Mouse (Mus musculus): ENCODE data around the gene Gm9887. TPM values are rescaled to one million over a fixed set of nuclear protein-coding genes. Genes with fewer than 3 reads are reported as not detected.
"Not testable (repeated sequence)": the region's sequence is repeated elsewhere in the genome, so short reads cannot be mapped to it uniquely, and the experiment has no call there.

Gene Gm9887
- polyA plus RNA-seq, 1 experiment from 2014 or later: 1.6 TPM

GRCm38 (mm10) chr12:69384606-69385005 is 12.3 kb upstream of the Gm9887 start:
- H3K4me3 ChIP-seq: no peak overlapping the region
- WGBS: 84% methylated on average over 5 of the region's 5 CpGs
- no peaks in the 10 kb centered on the region for H3K9me3 ChIP-seq
- H3K9ac ChIP-seq: no peak overlapping the region
- H3K4me2 ChIP-seq: no peak overlapping the region
- H3K27me3 ChIP-seq: no peaks in the 10 kb centered on the region
- H3K27ac ChIP-seq: no peak overlapping the region
- no peaks in the 10 kb centered on the region for H3K4me1 ChIP-seq
- ATAC-seq (ENCODE audit: insufficient number of reproducible peaks, insufficient read depth, low FRiP score, low TSS enrichment, low read depth): no peak
- H3K36me3 ChIP-seq: no peaks in the 10 kb centered on the region; the same call in 1 of the 2 replicates

DNA sequence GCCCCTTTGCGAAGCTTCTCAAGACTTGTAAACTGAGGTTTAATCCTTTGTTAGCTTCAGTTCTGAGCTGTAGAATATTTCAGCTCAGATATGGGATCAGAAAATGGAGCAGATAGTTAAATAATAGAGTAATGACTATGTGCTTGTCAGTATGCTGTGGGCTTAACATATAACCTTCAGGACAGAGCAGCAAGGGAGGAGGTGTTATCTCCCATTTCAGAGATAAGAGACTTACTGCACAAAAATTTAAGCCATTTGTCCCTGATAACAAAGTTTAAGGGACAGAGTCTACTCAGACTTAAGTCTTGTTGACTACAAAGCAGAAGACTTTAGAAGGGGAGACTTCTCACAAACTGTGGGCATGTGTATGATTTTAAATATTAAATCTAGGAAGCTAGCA is 10.6 kb upstream of the Gm9887 start:
- Histone ChIP-seq H3K4me3 (no peak overlapping the region), H3K27me3 (no peaks in the 10 kb centered on the region), H3K36me3 (peaks cover 3% of the 10 kb centered on the region; the same call in 1 of the 2 replicates), H3K9me3 (no peaks in the 10 kb centered on the region), H3K27ac (no peak overlapping the region), H3K4me1 (no peaks in the 10 kb centered on the region), H3K4me2 (no peak overlapping the region), H3K9ac (no peak overlapping the region)
- WGBS: 90% methylated on average over 1 of the region's 1 CpGs
- ATAC-seq (ENCODE audit: insufficient number of reproducible peaks, insufficient read depth, low FRiP score, low TSS enrichment, low read depth): no peak

DNA sequence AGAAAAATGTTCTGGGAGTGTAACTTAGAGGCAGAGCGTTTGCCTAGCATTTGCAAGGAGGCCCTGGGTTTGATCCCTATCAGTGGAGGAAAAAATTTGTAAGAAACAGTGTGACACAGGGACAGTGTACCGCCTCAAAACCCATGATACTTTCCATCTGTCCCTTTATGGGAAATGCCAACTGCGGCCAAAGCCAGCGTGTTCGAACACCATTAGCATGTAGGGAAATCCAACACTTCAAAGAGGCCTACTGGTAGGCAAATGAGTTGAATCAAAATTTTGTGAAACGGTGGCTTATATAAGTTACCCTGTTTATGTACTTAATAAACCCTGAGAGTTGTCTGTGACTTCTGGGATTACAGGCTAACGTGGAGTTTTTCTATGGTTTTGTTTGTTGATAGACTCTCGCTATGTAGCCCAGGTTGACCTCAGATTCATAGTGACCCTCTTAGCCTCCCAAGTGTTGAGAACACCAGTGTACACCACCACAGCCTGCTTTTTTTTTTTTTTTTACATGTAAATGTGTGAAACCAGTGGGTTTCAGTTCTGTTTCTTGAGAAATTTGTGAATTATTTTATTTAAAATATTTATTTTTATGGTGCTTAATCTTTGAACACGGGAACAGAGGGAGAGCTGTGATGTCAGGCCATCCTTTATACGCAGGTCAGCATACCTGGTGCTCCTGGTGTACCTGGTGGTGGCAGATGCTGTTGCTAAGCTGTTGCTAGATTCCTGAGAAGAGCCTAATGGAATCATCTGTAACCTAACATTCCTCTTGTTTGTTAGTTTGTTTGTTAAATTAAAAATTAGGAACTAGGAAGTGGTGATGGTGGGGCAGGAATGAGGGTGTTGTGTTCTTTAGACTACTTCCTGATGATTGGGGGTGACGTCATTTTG is 6.5 kb upstream of the Gm9887 start:
- WGBS: 86% methylated on average over 11 of the region's 11 CpGs

GRCm38 (mm10) chr12:69377636-69378035 is 5.4 kb upstream of the Gm9887 start:
- WGBS: 95% methylated on average over 6 of the region's 6 CpGs
- H3K9ac ChIP-seq, H3K27me3 ChIP-seq: not testable (repeated sequence)

More for the DNA sequence above, 6.5 kb upstream of the Gm9887 start:
- Histone ChIP-seq H3K9me3 (no peaks in the 10 kb centered on the region), H3K4me3 (no peak overlapping the region), H3K27ac (no peak overlapping the region), H3K4me1 (peaks cover 12% of the 10 kb centered on the region), H3K4me2 (no peak overlapping the region), H3K9ac (no peak overlapping the region), H3K36me3 (peaks cover 3% of the 10 kb centered on the region; the same call in 1 of the 2 replicates), H3K27me3 (no peaks in the 10 kb centered on the region)
- no peak for ATAC-seq (ENCODE audit: insufficient number of reproducible peaks, insufficient read depth, low FRiP score, low TSS enrichment, low read depth)

GRCm38 (mm10) chr12:69377188-69377587 is 4.9 kb upstream of the Gm9887 start:
- Histone ChIP-seq H3K27me3 (no peaks in the 10 kb centered on the region), H3K4me2 (no peak overlapping the region), H3K9ac (no peak overlapping the region), H3K27ac (no peak overlapping the region), H3K36me3 (peaks cover 3% of the 10 kb centered on the region; the same call in 1 of the 2 replicates), H3K4me3 (no peak overlapping the region), H3K4me1 (peaks cover 19% of the 10 kb centered on the region), H3K9me3 (no peaks in the 10 kb centered on the region)
- ATAC-seq (ENCODE audit: insufficient number of reproducible peaks, insufficient read depth, low FRiP score, low TSS enrichment, low read depth): no peak
- WGBS: 80% methylated on average over 1 of the region's 1 CpGs

More at GRCm38 (mm10) chr12:69377636-69378035, 5.4 kb upstream of the Gm9887 start:
- not testable (repeated sequence) for H3K9me3 ChIP-seq; H3K27ac ChIP-seq; H3K4me2 ChIP-seq; H3K36me3 ChIP-seq; ATAC-seq (ENCODE audit: insufficient number of reproducible peaks, insufficient read depth, low FRiP score, low TSS enrichment, low read depth); H3K4me3 ChIP-seq
- H3K4me1 ChIP-seq: peaks cover 19% of the 10 kb centered on the region

GRCm38 (mm10) chr12:69376132-69376531 is 3.9 kb upstream of the Gm9887 start:
- no peak overlapping the region for H3K27ac ChIP-seq
- no peaks in the 10 kb centered on the region for H3K9me3 ChIP-seq
- no peak overlapping the region for H3K9ac ChIP-seq
- peak overlapping the region; percentile 26; the same call in 1 of the 2 replicates for H3K4me2 ChIP-seq
- peaks cover 3% of the 10 kb centered on the region; the same call in 1 of the 2 replicates for H3K36me3 ChIP-seq
- no peaks in the 10 kb centered on the region for H3K27me3 ChIP-seq
- 89% methylated on average over 2 of the region's 2 CpGs for WGBS
- H3K4me3 ChIP-seq: no peak overlapping the region
- ATAC-seq (ENCODE audit: insufficient number of reproducible peaks, insufficient read depth, low FRiP score, low TSS enrichment, low read depth): no peak
- H3K4me1 ChIP-seq: peaks cover 19% of the 10 kb centered on the region

DNA sequence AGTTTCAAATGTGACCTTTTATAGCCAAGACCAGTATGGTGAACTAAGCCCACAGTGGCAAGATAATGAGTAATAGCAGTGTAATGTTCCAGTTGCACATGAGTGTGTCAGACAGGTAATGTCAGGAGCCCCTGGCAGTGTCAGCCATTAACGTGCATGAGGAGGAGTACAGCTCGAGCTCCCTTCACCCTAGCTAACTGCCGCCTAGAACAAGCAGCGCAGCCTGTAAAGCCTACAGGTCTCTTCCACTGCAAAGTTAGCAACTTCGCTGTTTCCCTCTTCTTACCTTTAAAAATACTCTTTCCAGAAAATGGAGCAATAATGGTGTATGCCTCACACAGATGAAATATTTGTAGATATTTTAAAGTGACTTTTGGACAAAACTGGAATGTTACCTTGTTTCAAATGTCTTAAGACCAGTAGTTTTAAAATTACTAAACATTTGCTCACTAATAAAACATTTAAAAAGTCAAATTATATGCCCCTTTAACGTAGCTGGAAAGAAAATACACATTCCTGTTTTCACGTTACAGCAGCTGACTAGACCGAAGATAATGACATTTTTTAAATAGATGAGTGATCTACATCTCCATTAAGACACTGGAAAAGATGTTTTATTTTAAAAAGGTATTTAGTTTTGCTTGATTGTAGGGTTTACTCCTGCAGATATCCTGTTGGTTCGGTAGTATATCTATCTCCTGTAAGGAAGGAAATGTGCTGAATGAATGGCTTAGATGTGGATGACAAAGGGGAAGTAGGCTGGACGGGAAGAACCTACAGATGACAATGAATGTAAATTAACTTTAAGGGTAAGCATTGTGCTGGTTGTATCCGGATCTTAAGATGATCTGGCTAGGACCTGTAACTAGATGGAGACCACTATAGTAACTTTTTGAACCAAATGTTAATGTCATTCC is 1.9 kb upstream of the Gm9887 start:
- ATAC-seq (ENCODE audit: insufficient number of reproducible peaks, insufficient read depth, low FRiP score, low TSS enrichment, low read depth): no peak
- H3K9ac ChIP-seq: peak overlapping the region; percentile 97
- no peak overlapping the region for H3K27ac ChIP-seq
- WGBS: 46% methylated on average over 11 of the region's 11 CpGs
- H3K9me3 ChIP-seq: no peaks in the 10 kb centered on the region
- H3K4me3 ChIP-seq: peak overlapping the region; percentile 100
- H3K4me1 ChIP-seq: peaks cover 22% of the 10 kb centered on the region
- H3K27me3 ChIP-seq: no peaks in the 10 kb centered on the region
- H3K4me2 ChIP-seq: peak overlapping the region; percentile 87
- 0 out of 2 replicates have a peak, but pooled peaks cover 3% of the 10 kb centered on the region for H3K36me3 ChIP-seq

DNA sequence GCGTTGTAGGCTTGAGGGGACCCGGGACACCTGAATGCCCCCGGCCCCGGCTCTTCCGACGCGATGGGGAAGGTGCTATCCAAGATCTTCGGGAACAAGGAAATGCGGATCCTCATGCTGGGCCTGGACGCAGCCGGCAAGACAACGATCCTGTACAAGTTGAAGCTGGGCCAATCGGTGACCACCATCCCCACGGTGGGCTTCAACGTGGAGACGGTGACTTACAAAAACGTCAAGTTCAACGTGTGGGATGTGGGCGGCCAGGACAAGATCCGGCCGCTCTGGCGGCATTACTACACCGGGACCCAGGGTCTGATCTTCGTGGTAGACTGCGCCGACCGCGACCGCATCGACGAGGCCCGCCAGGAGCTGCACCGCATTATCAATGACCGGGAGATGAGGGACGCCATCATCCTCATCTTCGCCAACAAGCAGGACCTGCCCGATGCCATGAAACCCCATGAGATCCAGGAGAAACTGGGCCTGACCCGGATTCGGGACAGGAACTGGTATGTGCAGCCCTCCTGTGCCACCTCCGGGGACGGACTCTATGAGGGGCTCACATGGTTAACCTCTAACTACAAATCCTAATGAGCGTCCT is 573 bp upstream of the Gm9887 start:
- no peaks in the 10 kb centered on the region for H3K27me3 ChIP-seq
- under 1% methylated on average over 42 of the region's 42 CpGs for WGBS
- peak overlapping the region; percentile 87 for H3K4me2 ChIP-seq
- no peak for ATAC-seq (ENCODE audit: insufficient number of reproducible peaks, insufficient read depth, low FRiP score, low TSS enrichment, low read depth)
- peak overlapping the region; percentile 100 for H3K4me3 ChIP-seq
- H3K27ac ChIP-seq: peak overlapping the region; percentile 99
- H3K9me3 ChIP-seq: no peaks in the 10 kb centered on the region
- H3K4me1 ChIP-seq: peaks cover 22% of the 10 kb centered on the region
- H3K36me3 ChIP-seq: no peaks in the 10 kb centered on the region
- peak overlapping the region; percentile 97 for H3K9ac ChIP-seq

GRCm38 (mm10) chr12:69371421-69371853 is 821 bp downstream of the Gm9887 start:
- Histone ChIP-seq H3K36me3 (no peaks in the 10 kb centered on the region), H3K9ac (peak overlapping the region; percentile 97), H3K27ac (peak overlapping the region; percentile 99), H3K4me1 (peaks cover 22% of the 10 kb centered on the region), H3K4me2 (peak overlapping the region; percentile 87), H3K4me3 (peak overlapping the region; percentile 100), H3K9me3 (no peaks in the 10 kb centered on the region), H3K27me3 (no peaks in the 10 kb centered on the region)
- ATAC-seq (ENCODE audit: insufficient number of reproducible peaks, insufficient read depth, low FRiP score, low TSS enrichment, low read depth): peak; percentile 88
- WGBS: 0% methylated on average over 24 of the region's 24 CpGs

DNA sequence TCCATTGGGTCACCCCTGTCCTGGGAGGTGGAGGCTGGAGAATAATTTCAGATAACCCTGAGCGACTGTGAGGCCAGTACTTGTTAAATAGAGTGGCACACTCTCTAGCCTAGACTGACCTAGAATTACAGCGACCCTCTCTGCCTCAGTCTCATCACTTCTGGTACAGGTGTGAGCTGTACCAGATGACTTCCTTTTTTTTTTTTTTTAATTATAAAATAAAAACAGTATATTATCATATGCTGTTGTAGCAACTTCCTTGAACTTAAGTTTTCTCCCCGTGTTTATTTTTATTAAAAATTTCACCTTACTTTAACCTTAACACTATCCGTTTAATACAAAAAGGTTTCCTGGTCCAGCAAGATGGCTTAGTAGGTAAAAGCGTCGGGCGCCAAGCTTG is 1.3 kb downstream of the Gm9887 start:
- no peak for ATAC-seq (ENCODE audit: insufficient number of reproducible peaks, insufficient read depth, low FRiP score, low TSS enrichment, low read depth)

GRCm38 (mm10) chr12:69367557-69367956 is 4.7 kb downstream of the Gm9887 start:
- Histone ChIP-seq H3K4me1 (peaks cover 7% of the 10 kb centered on the region), H3K27ac (no peak overlapping the region), H3K27me3 (no peaks in the 10 kb centered on the region), H3K4me3 (no peak overlapping the region), H3K36me3 (no peaks in the 10 kb centered on the region), H3K9me3 (no peaks in the 10 kb centered on the region), H3K9ac (no peak overlapping the region), H3K4me2 (no peak overlapping the region)
- no peak for ATAC-seq (ENCODE audit: insufficient number of reproducible peaks, insufficient read depth, low FRiP score, low TSS enrichment, low read depth)
- WGBS: 62% methylated on average over 2 of the region's 2 CpGs

More for the DNA sequence above, 1.3 kb downstream of the Gm9887 start:
- H3K9ac ChIP-seq: peak overlapping the region; percentile 97
- peak overlapping the region; percentile 100 for H3K4me3 ChIP-seq
- no peaks in the 10 kb centered on the region for H3K27me3 ChIP-seq
- H3K9me3 ChIP-seq: no peaks in the 10 kb centered on the region
- peak overlapping the region; percentile 99 for H3K27ac ChIP-seq
- H3K4me2 ChIP-seq: peak overlapping the region; percentile 87
- peaks cover 19% of the 10 kb centered on the region for H3K4me1 ChIP-seq
- no peaks in the 10 kb centered on the region for H3K36me3 ChIP-seq
- 12% methylated on average over 7 of the region's 7 CpGs for WGBS
